11 mouse cellular contexts compared by ENCODE assay signal in the genomic region with DNA sequence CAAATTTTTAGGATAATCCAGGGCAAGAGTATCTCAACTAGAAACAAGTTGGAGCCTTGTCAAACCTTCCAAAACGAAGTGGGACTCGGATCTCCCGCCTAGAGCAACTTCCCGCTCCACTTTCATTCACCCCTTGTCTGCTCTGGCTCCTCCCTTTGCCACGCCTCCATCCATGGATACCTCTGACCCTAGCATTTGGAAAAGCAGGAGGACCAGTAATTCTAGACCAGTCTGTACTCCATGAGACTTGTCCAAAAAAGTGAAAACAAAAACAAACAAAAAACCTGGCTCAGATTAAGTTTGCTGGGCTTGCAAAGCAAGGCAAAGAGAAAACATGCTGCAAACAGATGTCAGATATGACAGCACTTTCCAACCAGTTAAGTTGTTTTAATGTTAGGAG. TPM values are rescaled to one million over a fixed set of nuclear protein-coding genes. Genes with fewer than 3 reads are reported as not detected.
DNase-seq lines count a peak whose midpoint lies in the region; ATAC-seq and TF ChIP-seq lines count a peak whose summit lies in the region.
"Had no signal": no experiment of that assay in that cellular context is flagged by ENCODE, and none has a peak within 500 bp of the region (broad histone marks: within the 10 kb centered on the region; RNA-seq: fewer than 3 reads in every experiment).

No protein-coding gene starts in this region.

- intact Hi-C loops in left cerebral cortex, postnatal 25 days (cut with DNase I), result no loop called here

- H3K9me3 ChIP-seq in forebrain, embryonic 11.5 days (ENCODE audit: control insufficient read depth, low read length), result no peaks in the 10 kb centered on the region
- no peaks in the 10 kb centered on the region for H3K9me3 ChIP-seq in forebrain, postnatal 0 days (ENCODE audit: low read length)
- H3K9me3 ChIP-seq: stomach, embryonic 15.5 days had no signal

- no peaks in the 10 kb centered on the region for H3K36me3 ChIP-seq in forebrain, embryonic 11.5 days (ENCODE audit: control insufficient read depth, insufficient read depth, low read length)
- no peaks in the 10 kb centered on the region; the same call in 1 of the 2 replicates for H3K36me3 ChIP-seq in forebrain, postnatal 0 days (ENCODE audit: insufficient read depth)
- H3K36me3 ChIP-seq in liver, adult 2 months (ENCODE audit: control insufficient read depth, insufficient read depth, low read length), result no peaks in the 10 kb centered on the region
- H3K36me3 ChIP-seq: stomach, embryonic 15.5 days had no signal

- no peaks in the 10 kb centered on the region for H3K27me3 ChIP-seq in forebrain, embryonic 11.5 days (ENCODE audit: control insufficient read depth, insufficient read depth, low read length)
- H3K27me3 ChIP-seq in forebrain, postnatal 0 days (ENCODE audit: insufficient read depth, low read length), result no peaks in the 10 kb centered on the region
- no peaks in the 10 kb centered on the region for H3K27me3 ChIP-seq in liver, adult 2 months (ENCODE audit: control insufficient read depth, insufficient read depth, low read length)
- H3K27me3 ChIP-seq: stomach, embryonic 15.5 days had no signal

- no peak overlapping the region for H3K4me2 ChIP-seq in forebrain, embryonic 11.5 days (ENCODE audit: low read depth, low read length, severe bottlenecking)
- no peak overlapping the region for H3K4me2 ChIP-seq in forebrain, postnatal 0 days (ENCODE audit: low read depth)
- H3K4me2 ChIP-seq: stomach, embryonic 15.5 days had no signal

- TF ChIP-seq CTCF in forebrain, postnatal 0 days (IDR thresholded peaks at IDR 0.05; ENCODE audit: low read depth), result no peak
- no peak for TF ChIP-seq CTCF in liver, adult 2 months (IDR thresholded peaks at IDR 0.05; ENCODE audit: low read depth, low read length)
- TF ChIP-seq CTCF in layer of hippocampus, adult 2 months (conservative IDR thresholded peaks at IDR 0.05), result no peak

- no peak overlapping the region for H3K4me3 ChIP-seq in forebrain, embryonic 11.5 days (ENCODE audit: low read depth, low read length)
- no peak overlapping the region for H3K4me3 ChIP-seq in forebrain, postnatal 0 days (ENCODE audit: low read depth, low read length)
- no peak overlapping the region for H3K4me3 ChIP-seq in liver, adult 2 months (ENCODE audit: insufficient read depth, low read depth, low read length)
- H3K4me3 ChIP-seq in layer of hippocampus, adult 2 months, result no peak overlapping the region
- H3K4me3 ChIP-seq: stomach, embryonic 15.5 days had no signal

- no peak for DNase-seq in forebrain, embryonic 11.5 days (ENCODE audit: low spot score)
- no peak for DNase-seq in forebrain, postnatal 0 days
- peak; percentile 49 for DNase-seq in testis, postnatal 10 days (ENCODE audit: low spot score)
- DNase-seq in testis, postnatal 14 days (ENCODE audit: low spot score), result no peak
- peak; percentile 85 for DNase-seq in liver, adult 2 months (ENCODE audit: extremely low read depth, low read depth, low spot score)
- DNase-seq in layer of hippocampus, adult 2 months (ENCODE audit: low spot score in 2 of 2), result no peak
- no peak for DNase-seq in left cerebral cortex, postnatal 25 days (ENCODE audit: low spot score in 2 of 2)
- DNase-seq in adrenal gland, postnatal 4 days (ENCODE audit: low spot score in 2 of 2), result no peak
- DNase-seq: cerebellum, adult 11 months; heart, postnatal 4 days had no signal

- ATAC-seq in forebrain, embryonic 11.5 days (replicated peaks; ENCODE audit: low FRiP score), result 0 out of 2 replicates have a peak, but pooled peaks have one; percentile 20
- no peak for ATAC-seq in forebrain, postnatal 0 days

- H3K9ac ChIP-seq in forebrain, embryonic 11.5 days (ENCODE audit: low read length), result no peak overlapping the region
- no peak overlapping the region for H3K9ac ChIP-seq in forebrain, postnatal 0 days
- no peak overlapping the region for H3K9ac ChIP-seq in liver, adult 2 months (ENCODE audit: low read depth, low read length)
- H3K9ac ChIP-seq: stomach, embryonic 15.5 days had no signal

- peaks cover 4% of the 10 kb centered on the region; the same call in 1 of the 2 replicates for H3K4me1 ChIP-seq in forebrain, embryonic 11.5 days (replicated peaks; ENCODE audit: control insufficient read depth, insufficient read depth, low read length)
- peaks cover 17% of the 10 kb centered on the region for H3K4me1 ChIP-seq in forebrain, postnatal 0 days (ENCODE audit: insufficient read depth)
- H3K4me1 ChIP-seq in liver, adult 2 months (ENCODE audit: control insufficient read depth, insufficient read depth, low read length), result peaks cover 24% of the 10 kb centered on the region

- H3K79me2 ChIP-seq in liver, adult 2 months (ENCODE audit: control insufficient read depth, insufficient read depth, low read length), result peaks cover 27% of the 10 kb centered on the region; the same call in 1 of the 2 replicates

- no peak for TF ChIP-seq POLR2A in liver, adult 2 months (IDR thresholded peaks at IDR 0.05; ENCODE audit: extremely low read depth, insufficient read depth, low read length)

- 9% methylated on average over 5 of the region's 5 CpGs for WGBS in forebrain, embryonic 11.5 days
- 9% methylated on average over 5 of the region's 5 CpGs for WGBS in forebrain, postnatal 0 days
- 6% methylated on average over 5 of the region's 5 CpGs for WGBS in liver, adult 2 months

- H3K27ac ChIP-seq in forebrain, embryonic 11.5 days (ENCODE audit: low read depth, low read length), result no peak overlapping the region
- H3K27ac ChIP-seq in forebrain, postnatal 0 days (ENCODE audit: low read depth, low read length), result no peak overlapping the region
- H3K27ac ChIP-seq in liver, adult 2 months (replicated peaks; ENCODE audit: insufficient read depth, low read depth, low read length), result no peak overlapping the region
- no peak overlapping the region for H3K27ac ChIP-seq in layer of hippocampus, adult 2 months
- H3K27ac ChIP-seq: stomach, embryonic 15.5 days had no signal

RNA-seq across cellular contexts. Expression of gene Ankfy1, which starts 1.6 kb away (rescaled TPM):
- 33.1 and 34.6 TPM in 2 replicates for polyA plus RNA-seq in forebrain, embryonic 11.5 days (2014; fragmentation: Nextera tagmentation; extraction: Ambion mirVana)
- total RNA-seq in forebrain, postnatal 0 days (2014; rRNA removed), result 39.7 and 55.8 TPM in 2 replicates
- 9.8 and 15.7 TPM in 2 replicates for polyA plus RNA-seq in forebrain, postnatal 0 days (2015; fragmentation: Nextera tagmentation; extraction: Ambion mirVana)
- 20.7 and 20.8 TPM in 2 replicates for total RNA-seq in liver, adult 2 months (2014; rRNA removed)
- polyA plus RNA-seq in liver, adult 2 months (2012; rRNA removed), result 10.3 and 12.3 TPM in 2 replicates
- 10 to 100 TPM; 36.5 to 38.6 TPM for total RNA-seq in layer of hippocampus, adult 2 months (2021)
- total RNA-seq in left cerebral cortex, postnatal 25 days (2021), result 10 to 100 TPM; 32.5 to 34.0 TPM
- 10 to 100 TPM; 48.7 to 55.8 TPM for total RNA-seq in adrenal gland, postnatal 4 days (2021)

Comparison
In these comparisons a context has a peak if more than half of its experiments do, and no peak if none do; other contexts are left out.
1. DNase-seq: peak in testis, postnatal 10 days (single experiment) and liver, adult 2 months (single experiment); none in forebrain, embryonic 11.5 days (single experiment), forebrain, postnatal 0 days (single experiment), testis, postnatal 14 days (single experiment), layer of hippocampus, adult 2 months (0 of 2), left cerebral cortex, postnatal 25 days (0 of 2) and adrenal gland, postnatal 4 days (0 of 2).